Mouse (Mus musculus): Measurements from ENCODE around the gene Acsl5.

- TF ChIP-seq CTCF (IDR thresholded peaks at IDR 0.05; ENCODE audit: insufficient read depth, low read length) = no peak
- no peak for TF ChIP-seq POLR2A (IDR thresholded peaks at IDR 0.05; ENCODE audit: borderline replicate concordance, extremely low read depth, low read depth, low read length)
These were observed 80.0 kb downstream of the Acsl5 start for GRCm38 (mm10) chr19:55331776-55332175.
